Mouse (Mus musculus): ENCODE data around the gene Abhd17b.
"Not testable (repeated sequence)": the region's sequence is repeated elsewhere in the genome, so short reads cannot be mapped to it uniquely, and the experiment has no call there.

Abhd17b gene

DNA sequence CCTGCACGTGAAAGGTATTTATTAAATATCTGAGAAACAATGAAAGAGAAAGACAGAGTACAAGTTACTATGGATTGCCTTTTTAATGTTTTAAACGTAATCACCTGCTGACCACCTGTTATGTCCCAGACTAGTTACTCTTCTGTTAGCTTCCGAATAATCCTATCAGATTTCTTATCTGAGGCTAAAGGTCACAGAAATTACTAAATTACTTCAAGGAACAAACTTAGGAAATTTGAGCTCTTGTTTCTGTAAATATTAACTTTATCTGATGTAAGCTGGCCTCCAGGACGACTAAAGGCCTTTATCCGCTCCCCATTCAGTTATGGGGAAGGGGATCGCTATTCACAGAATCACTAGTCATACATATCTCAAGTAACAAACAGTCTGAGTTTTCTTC lies 1.3 kb upstream of the Abhd17b start:
- no peak for DNase-seq (ENCODE audit: inconsistent age in 2 of 2, low spot score in 1 of 2)

DNA sequence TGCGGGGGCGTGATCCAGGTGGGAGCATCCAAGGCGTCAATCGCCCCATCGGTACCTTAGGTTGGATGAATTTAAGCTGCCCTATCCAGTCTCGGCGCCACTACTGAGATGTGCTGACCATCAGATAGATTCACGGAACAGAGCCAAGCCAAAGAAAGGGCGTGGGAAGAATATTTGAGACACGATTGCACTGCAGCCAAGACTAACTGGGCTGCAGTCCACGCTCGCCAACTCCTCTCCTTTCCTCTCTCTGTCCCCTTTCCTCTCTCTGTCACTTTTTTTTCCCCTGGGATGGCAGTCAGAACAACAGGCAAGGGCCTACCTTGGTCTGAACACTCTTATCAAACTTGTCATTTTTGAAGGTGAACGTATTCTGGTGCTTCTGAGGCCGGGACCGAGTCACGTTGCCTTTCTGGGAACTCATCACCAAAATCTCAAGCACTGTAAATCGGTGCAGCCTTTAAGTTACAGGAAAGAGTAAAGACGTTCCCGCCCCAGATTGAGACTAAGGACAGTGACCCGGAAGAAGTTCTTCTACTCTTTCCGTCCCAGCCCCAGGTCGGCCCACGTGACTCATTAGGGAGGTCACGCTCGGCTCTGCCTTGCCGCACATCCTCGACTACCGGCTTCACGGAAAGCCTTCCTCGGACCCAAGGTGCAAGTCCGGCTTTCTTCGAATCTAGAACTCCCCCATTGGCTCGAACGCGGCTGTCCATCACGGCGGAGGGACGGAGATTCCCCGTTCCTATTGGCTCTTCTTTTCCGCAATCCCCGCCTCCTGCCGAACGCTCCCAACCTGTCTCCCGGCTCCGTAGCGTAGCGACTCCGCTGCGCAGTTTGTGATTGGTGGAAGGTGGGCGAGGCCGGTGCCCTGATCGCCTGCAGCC lies 457 bp upstream of the Abhd17b start, which contains the start of gene 1110059E24Rik:
1110059E24Rik (minus strand) TSS at position 692 of the 887 bp plus-strand sequence.
- DNase-seq (ENCODE audit: inconsistent age in 2 of 2, low spot score in 1 of 2): peak; percentile 99

DNA sequence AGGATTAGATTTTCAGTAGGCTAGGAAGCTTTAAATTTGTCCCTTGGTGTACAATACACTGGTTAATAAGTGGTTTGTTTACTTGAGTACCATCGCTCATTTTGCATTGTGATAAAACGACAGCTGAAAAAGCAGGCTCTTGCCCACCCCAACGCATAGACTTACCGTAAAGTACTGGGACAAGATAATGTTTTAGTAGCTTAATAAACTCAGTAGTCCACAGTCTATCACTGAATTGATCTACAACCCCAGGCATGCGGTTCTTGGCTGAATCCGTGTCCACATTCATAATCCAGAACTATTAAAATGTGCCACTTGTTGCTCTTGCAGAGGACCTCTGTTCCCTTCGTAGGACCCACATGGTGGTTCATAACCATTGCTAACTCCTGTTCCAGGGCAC lies 1.8 kb downstream of the Abhd17b start:
- DNase-seq (ENCODE audit: inconsistent age in 2 of 2, low spot score in 1 of 2): peak in 1 of 2 experiments; percentile 66

DNA sequence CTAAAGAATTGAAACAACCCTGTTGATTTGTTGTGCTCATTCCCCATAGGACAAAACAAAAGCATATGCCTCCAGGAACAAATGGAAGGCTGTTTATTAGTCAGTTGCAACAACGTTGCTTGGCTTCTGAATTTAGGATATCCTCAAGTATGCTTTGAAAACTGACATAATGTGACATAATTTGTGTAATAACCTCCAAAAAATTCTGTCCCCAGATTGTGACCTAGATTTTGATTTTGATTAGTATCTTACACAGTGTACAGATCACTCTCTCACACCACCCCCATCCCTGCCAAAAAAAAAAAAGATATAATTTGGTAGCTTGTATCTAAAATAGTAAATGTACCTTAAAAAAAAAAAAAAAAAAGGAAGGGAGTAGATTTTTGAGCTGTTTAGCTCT lies 7.7 kb downstream of the Abhd17b start:
- DNase-seq (ENCODE audit: inconsistent age in 2 of 2, low spot score in 1 of 2): no peak

DNA sequence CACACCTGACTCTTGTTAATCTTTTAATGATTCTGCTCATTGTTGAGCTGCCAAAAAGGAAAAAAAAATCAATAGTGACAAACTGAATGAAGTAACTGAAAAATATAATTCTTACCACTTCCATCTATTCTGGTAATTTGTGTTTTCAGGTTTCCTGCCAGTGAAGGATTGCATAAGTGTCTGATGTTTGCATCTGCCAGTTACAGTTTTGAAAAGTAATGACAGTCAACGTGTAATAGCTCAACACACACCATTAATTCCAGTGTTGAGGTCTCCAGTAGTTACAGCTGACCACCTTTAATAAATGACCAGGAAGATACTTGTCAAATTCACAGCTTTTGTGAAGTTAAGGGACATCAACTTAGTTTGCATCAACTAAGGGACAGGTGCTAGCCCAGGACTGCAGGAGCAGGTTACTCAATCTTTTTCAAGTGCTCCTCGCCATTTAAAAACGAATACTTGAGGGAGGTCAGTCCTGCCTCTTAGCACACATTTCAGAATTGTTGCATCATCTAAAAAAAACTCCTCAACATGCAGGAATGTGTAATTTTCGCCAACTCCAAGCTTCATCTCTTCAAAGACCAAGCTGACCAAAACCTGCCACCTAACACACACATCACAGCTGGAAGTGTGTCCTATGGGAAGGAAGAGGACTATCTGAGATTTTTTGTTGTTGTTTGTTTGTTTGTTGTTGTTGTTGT lies 10.9 kb downstream of the Abhd17b start:
- peak in 1 of 2 experiments; percentile 57 for DNase-seq (ENCODE audit: inconsistent age in 2 of 2, low spot score in 1 of 2)

DNA sequence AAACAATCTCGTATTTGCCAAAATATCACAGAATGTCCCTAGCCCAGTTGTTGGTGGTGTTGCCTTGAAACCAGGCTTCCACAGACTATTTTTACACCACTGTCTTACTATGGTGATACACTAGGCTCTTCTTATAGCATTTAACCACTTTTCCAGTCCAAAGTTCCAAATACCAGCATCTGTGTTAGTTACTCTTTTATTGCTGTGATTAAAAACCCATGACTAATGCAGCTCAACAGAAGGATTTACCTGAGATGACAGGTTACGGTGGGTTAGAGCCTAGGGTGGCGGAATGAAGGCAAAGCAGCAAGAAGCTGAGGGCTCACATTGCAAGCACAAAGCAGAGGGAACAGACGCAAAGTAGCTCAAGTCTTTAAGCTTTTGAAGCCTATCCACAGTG lies 16.7 kb downstream of the Abhd17b start:
- DNase-seq (ENCODE audit: inconsistent age in 2 of 2, low spot score in 1 of 2): no peak

DNA sequence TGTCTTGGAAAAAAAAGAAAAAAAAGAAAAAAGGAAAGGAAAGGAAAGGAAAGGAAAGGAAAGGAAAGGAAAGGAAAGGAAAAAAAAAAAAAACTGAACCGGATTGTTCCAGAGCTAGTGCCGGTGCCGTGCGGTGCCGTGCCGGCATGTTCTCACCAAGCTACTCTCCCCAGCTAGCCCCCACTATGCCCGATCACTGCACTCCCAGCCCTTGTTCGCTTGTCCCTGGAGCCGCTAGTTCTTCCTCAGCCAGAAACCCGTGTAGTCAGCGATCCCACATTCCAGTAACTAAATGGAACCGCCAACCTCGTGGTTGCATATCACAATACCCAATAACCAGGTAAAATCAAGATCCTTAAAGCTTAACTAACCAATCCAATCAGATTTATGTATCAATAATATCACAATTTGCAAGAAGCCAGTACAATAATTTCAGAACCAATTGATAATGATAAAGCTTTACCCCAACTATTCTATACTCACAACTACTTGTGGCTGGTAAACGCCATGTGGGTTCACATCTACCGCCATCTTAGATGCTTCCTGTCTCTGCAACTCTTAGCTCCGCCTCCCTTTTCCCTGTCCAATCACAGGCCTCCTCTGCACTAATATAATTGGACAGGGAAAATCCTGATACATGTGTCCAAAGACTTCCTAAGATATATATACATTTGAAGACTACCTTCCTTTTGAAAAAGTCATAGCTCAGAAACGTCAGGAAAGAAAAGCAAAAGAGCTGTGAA lies 21.5 kb downstream of the Abhd17b start:
- no peak for DNase-seq (ENCODE audit: inconsistent age in 2 of 2, low spot score in 1 of 2)

DNA sequence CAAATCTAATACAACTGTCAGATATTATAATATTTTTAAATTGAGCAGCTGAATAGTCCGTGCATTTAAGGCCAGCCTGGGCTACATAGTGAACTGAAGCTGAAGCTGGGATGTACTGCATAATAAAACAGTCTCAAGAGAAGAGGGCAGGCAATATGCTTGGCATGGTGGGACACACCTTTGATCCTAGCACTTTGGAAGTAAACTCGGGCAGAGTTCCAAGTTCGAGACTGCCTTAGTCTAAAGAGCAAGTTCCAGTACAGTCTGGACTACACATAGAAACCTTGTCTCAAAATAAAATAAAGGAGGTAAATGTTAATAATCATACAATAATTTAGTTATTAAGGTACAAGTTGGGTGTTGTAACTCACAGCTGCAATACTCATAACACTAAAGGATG lies 27.1 kb downstream of the Abhd17b start:
- DNase-seq (ENCODE audit: inconsistent age in 2 of 2, low spot score in 1 of 2): no peak

DNA sequence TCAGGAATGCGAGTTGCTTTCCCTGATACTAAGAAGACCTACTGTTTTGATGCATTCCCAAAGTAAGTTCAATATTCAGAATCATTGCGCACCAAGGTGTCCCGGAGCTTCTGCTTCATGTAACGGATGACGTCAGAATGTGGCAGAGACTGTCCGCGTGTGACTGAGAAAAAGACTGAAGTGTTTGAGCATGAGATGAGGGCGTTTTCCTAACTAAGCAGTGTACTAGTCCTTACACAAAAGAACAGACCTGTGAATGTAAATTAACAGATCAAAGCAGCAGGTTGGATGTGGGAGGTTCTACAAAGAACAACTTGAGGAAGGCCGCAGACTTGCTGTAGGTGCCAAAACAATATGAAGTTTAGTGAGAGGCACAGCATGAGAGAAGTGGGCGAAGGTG lies 28.0 kb downstream of the Abhd17b start:
- no peak for DNase-seq (ENCODE audit: inconsistent age in 2 of 2, low spot score in 1 of 2)

DNA sequence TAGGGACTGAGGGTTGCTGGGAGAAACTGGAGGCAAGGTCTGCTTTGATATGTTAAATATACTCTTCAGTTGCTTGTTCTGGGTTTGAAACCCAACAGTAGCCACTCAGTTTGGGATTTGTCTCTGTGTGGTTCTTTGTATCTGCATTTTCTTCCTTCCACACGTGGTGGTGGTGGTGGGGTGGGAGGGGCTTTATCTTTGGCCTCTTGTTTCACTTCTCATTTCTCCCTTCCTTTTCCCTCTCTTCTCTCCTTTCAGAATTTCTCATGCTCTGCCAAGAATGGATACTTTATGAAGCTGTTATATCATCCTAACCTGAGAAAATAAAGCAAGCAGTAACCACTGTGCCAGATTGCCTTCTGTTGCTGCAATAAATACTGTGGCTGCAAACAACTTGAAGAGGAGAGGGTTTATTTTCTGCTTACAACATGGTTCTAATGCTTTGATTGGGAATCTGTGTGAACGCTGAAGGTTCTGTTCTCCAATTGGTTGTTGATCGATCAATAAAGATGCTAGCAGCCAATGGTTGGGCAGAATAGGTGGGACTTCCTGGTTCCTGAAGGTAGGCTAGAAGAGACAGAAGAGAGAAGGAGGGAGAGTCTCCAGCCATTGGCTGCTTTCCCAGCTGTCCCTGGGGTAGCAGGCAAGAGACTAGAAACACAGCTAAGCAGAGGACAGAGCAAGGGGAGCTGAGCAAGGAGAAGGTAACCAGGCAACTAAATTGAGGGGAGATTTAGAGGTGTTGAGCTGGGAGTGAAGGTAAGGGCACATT lies 60.5 kb downstream of the Abhd17b start:
- DNase-seq (ENCODE audit: inconsistent age in 2 of 2, low spot score in 1 of 2): peak; percentile 38 to 74

DNA sequence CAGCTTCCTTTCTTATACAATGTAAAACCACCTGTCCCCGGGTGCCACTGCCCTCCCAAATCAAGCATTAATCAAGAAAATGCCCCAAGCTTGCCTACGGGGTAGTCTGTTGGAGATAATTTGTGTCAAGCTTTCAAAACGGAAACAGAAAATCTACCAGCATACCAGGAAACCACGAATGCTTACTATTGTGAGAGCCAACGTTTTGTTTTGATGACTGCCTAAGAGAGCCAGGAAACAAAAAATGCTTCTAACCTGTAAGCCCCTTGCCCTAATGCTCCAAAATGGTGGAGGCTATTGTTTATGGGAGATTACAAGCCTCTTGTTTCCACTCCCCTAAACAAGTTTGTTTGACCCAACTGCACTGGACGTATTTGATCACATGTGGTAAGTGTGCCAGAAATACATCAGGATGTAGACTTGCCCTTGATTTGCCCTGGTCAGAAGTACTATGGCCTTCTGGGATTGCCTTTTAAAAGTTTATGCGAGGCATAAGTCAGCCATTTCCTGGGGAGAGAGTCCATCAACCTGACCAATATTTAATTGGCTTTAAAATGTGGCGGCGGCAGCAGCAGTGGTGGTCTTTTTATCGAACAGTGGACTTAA lies 61.4 kb downstream of the Abhd17b start:
- DNase-seq (ENCODE audit: inconsistent age in 2 of 2, low spot score in 1 of 2): peak in 1 of 2 experiments; percentile 46

DNA sequence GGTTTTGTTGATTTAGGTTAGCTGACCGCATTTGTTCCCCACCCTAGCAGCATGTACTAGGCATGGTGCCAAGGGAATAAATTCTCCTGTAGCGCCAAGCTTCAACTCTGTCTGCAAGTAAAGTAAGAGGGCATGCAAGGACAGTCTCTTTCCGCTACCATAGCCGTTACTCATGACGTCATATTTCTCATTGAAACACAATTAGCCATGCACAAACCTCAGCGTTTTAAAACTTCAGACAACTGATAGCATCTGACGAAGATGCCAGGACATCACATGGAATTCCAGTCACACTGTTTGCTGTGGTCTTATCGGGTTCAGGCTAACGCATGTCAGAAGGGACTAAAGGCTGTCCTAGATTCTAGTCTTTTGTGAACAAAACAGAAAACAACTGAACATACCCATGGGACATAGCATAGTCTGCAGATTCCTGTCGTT lies 62.0 kb downstream of the Abhd17b start:
- DNase-seq (ENCODE audit: inconsistent age in 2 of 2, low spot score in 1 of 2): peak; percentile 51 to 75

DNA sequence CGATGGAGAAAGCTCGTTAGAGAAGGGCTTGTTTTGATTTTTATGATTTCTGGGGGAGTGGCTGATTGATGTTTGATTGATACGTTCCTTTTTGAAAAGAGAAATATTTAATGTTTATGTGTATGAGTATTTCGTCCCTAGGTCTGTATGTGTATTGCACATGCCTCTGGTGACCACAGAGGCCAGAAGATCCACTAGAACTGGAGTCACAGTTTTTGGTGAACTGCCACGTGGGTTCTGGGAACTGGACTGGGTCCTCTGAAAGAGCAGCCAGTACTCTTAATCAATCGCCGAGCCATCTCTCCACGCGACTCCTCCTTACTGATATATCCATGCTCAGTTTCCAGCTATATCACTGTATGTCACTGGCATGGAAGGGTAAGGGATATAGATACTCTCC lies 62.5 kb downstream of the Abhd17b start:
- DNase-seq (ENCODE audit: inconsistent age in 2 of 2, low spot score in 1 of 2): no peak

DNA sequence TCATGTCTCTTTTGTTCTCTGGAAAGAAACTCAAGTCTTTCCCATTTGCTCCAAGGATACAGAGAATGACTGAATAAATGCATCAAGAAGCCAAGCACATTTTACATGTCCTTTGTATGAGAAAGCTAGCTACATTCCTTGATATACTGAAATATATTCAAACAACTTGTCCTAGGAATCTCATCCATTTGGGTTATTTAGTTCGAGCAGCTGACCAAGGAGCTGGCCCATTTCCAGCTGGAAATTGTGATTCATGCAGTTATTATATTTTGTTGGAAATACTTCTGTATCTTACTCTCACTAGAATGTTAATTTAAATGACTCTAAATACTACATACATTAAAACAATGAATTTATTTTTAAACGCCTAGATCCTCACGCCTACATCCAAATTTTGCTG lies 63.5 kb downstream of the Abhd17b start:
- DNase-seq (ENCODE audit: inconsistent age in 2 of 2, low spot score in 1 of 2): peak in 1 of 2 experiments; percentile 55

DNA sequence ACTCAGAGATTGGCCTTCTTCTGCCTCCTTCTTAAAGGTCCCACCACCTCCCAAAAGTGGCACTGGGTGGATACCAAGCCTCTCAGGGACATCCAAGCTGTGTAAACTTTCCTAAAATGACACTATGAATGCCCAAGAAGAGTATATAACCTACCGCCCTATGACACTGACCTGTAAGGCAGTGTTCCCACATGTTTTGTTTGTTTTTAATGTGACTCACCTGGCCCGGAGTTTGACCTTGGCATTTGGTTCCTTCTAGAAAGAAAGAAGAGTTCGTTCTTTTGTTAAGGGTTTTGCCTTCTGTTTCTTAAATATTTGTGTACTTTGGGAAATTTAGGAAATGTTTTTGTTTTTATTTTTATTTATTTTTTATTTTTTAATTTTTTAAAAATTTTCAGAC lies 66.2 kb downstream of the Abhd17b start:
- DNase-seq (ENCODE audit: inconsistent age in 2 of 2, low spot score in 1 of 2): peak in 1 of 2 experiments; percentile 67

DNA sequence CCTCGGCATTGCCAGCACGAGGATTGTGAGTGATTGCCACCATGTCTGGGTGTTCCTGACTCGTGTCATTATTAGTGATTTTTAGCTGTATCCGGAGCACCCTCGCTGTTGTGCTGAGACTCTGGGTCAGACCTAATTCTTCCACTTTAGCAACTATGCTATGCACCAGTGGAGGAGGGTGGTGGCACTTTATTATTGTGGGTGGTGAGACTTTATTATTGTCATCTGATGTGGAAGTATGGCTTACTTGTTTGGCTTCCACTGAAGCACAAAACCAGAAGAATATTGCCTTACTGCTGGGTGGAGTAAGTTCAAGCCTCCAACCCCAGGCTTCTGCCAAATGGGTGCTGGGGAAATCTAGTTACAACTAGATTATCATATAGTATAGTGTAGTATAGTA lies 68.0 kb downstream of the Abhd17b start:
- no peak for DNase-seq (ENCODE audit: inconsistent age in 2 of 2, low spot score in 1 of 2)

DNA sequence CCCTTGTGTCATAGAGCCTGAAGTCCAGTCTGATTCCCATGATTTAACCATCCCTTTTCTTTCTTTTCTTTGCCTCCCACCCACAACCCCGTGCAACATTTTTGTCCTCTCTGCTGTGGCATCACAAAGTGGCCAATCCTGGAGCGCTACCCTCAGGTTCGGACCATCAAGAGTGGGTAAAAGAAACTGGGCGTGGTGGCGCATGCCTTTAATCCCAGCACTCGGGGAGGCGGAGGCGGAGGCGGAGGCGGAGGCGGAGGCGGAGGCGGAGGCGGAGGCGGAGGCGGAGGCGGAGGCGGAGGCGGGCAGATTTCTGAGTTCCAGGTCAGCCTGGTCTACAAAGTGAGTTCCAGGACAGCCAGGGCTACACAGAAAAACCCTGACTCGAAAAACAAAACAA lies 70.3 kb downstream of the Abhd17b start:
- DNase-seq (ENCODE audit: inconsistent age in 2 of 2, low spot score in 1 of 2): not testable (repeated sequence)

DNA sequence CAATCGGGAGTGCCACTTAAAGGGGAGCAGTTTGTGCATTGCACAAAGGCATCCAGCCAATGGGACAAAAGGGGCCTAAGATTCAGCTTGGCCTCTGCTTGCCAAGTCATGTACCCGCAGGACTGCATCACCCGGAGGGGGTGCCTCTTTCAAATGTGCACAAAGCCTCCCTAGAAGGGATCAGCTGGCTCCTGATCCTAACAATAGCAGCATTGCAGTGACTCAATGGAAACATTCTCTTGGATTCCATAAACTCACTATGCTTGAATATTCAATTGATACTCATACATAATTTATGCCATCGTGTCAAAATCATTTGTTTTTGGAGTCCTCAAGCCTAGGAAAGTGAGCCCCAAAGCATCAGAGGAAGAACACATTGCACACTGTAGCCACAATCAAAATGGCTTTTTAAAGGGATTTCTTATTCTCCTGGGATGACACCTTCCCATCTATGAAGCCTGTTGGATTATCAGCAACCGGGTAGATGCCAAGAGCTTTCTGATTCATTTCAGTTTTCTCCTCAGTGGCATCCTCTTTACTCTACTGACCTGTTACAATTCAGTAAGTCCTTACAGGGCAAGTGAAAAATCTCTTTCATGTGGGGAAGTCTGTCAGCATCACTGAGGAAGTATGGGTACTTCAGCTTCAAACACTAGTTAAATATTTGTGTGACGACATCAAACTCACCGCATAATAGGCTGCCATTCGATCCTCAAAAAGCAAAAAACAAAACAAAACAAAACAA lies 71.1 kb downstream of the Abhd17b start:
- no peak for DNase-seq (ENCODE audit: inconsistent age in 2 of 2, low spot score in 1 of 2)

DNA sequence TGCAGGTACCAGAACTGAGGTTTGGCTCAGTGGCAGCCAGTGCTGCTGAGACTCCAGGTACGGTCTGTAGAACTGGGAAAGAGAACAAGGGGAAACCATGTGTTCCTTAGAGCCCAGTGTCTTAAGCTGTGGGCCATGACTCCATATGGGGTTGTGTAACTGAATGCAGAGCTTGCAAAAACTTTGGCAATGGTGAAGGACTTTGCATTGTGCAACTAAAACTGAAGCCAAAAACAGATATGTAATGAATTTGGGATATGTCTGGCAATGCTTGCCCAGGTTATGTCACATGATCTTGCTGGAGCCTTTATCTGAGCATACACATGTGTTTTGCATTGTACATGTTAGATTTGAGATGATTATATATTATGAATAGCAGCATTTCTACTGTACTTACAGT lies 72.2 kb downstream of the Abhd17b start:
- peak in 1 of 2 experiments; percentile 83 for DNase-seq (ENCODE audit: inconsistent age in 2 of 2, low spot score in 1 of 2)

DNA sequence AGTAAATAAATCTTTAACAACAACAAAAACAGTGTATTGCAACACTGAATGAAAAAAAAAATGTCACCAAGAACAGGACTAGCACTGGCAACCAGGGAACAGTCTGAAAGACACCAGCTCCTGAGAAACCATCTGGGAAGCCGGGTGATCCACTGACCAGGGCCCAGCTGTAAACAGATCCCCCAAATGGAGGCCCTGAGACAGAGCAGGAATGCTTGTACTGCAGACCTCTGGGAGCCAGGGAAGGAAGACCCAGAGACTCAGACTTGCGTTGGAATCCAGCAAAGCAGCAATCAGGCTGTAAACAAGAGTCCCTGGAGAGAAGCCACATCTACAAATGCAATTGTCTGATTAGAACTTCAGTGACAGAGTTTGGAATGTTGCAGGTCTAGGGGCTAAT lies 74.1 kb downstream of the Abhd17b start:
- DNase-seq (ENCODE audit: inconsistent age in 2 of 2, low spot score in 1 of 2): no peak
